Mouse (Mus musculus): ENCODE data around the gene Apeh. TPM values are rescaled to one million over a fixed set of nuclear protein-coding genes. Genes with fewer than 3 reads are reported as not detected.

Apeh gene
- polyA plus RNA-seq, 1 experiment from 2014 or later, result 57.8 TPM

DNA sequence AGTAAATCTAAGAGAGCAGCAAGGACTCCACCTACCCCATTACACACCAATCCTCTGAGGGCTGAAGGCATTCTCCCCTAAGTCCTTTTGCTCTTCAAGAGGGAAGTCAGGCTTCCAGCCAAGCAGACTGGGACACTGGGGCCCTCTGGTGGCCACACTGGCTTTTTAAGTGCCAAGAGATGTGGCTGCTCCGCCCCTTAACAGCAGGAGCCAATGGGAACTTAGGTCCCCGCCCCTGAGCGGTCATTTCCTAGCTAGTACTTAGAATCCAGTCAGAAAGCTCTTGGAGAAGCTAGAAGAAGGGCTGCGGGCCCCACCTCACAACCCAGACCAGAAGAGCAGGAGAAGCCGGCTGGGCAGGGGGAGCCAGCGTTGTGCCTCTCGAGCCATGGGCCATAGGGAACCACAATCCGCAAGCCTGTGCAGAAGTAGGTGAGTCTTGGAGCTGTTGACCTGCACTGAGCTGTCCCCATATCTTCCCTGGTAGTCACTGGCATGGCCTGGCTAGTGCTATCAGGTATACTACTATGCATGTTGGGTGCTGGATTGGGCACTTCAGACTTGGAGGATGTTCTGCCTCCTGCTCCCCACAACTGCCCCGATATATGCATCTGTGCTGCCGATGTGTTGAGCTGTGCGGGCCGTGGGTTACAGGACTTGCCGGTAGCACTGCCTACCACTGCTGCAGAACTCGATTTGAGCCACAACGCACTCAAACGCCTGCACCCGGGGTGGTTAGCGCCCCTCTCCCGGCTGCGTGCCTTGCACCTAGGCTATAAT, 41.3 kb downstream of the Apeh start, which contains the start of gene Amigo3:
TSS of gene Amigo3 (plus strand) at position 275 of the 780 bp plus-strand sequence.
- no peak within 1 kb of the TSS for H3K27ac ChIP-seq (ENCODE audit: low read depth, low read length)
- peak; percentile 53 for ATAC-seq (ENCODE audit: low FRiP score, low TSS enrichment)

DNA sequence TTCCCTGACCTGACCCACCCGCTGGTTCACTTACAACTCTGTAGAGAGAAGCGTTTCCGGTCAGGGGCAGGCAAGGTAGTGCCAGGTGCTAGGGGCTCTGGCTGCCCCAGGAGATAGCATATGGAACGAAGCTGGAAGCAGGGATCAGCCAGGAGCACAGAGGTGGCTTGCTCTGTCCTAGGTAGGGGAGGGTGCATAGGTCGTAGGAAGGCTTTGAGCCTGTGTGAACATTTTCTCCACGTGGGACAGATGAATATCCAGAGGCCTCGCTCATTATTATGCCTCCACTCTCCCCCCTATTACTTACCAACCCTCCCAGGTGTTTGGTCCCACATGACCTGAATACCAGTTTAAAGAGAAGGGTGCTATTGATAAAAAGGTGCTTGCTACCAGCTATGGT, 42.0 kb downstream of the Apeh start:
- H3K9me3 ChIP-seq (ENCODE audit: control insufficient read depth, low read length), result no peaks in the 10 kb centered on the region
- H3K36me3 ChIP-seq (ENCODE audit: control insufficient read depth, insufficient read depth, low read length), result peaks cover 50% of the 10 kb centered on the region
- peaks cover 22% of the 10 kb centered on the region for H3K4me1 ChIP-seq (ENCODE audit: control insufficient read depth, insufficient read depth, low read length)
- H3K9ac ChIP-seq (ENCODE audit: low read depth, low read length), result no peak overlapping the region
- no peak for ATAC-seq (ENCODE audit: low FRiP score, low TSS enrichment)
- H3K27ac ChIP-seq (ENCODE audit: low read depth, low read length), result no peak overlapping the region
- no peak overlapping the region for H3K4me2 ChIP-seq (replicated peaks; ENCODE audit: low read depth, low read length)
- H3K4me3 ChIP-seq (ENCODE audit: low read length), result no peak overlapping the region
- WGBS, result 77% methylated on average over 7 of the region's 7 CpGs
- H3K27me3 ChIP-seq (ENCODE audit: control insufficient read depth, insufficient read depth, low read length), result no peaks in the 10 kb centered on the region

More for the DNA sequence above, 41.3 kb downstream of the Apeh start, which contains the start of gene Amigo3:
- 57% methylated on average over 20 of the region's 20 CpGs for WGBS
- Histone ChIP-seq H3K4me1 (ENCODE audit: control insufficient read depth, insufficient read depth, low read length) (peaks cover 17% of the 10 kb centered on the region), H3K4me2 (replicated peaks; ENCODE audit: low read depth, low read length) (peak within 1 kb of the TSS; percentile 37), H3K9ac (ENCODE audit: low read depth, low read length) (peak within 1 kb of the TSS; percentile 37; the same call in 1 of the 2 replicates), H3K36me3 (ENCODE audit: control insufficient read depth, insufficient read depth, low read length) (peaks cover 49% of the 10 kb centered on the region), H3K27me3 (ENCODE audit: control insufficient read depth, insufficient read depth, low read length) (no peaks in the 10 kb centered on the region), H3K9me3 (ENCODE audit: control insufficient read depth, low read length) (no peaks in the 10 kb centered on the region), H3K4me3 (ENCODE audit: low read length) (0 out of 2 replicates have a peak within 1 kb of the TSS, but pooled peaks have one; percentile 6)

DNA sequence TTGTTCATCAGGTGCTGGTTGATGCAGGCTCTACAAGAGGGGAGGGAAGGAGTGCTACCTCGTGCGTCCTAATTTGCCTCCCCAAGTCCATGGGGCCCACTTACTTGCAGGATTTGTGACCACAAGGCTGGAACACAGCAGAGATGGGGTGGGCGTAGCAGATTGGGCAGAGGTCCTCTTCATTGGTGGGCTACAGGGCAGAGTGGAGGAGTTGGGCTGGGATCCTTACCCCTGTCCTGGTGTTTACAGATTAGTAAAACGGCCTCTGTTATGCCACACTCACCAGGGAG, 42.5 kb downstream of the Apeh start:
- no peak for ATAC-seq (ENCODE audit: low FRiP score, low TSS enrichment)
- Histone ChIP-seq H3K4me3 (ENCODE audit: low read length) (no peak overlapping the region), H3K36me3 (ENCODE audit: control insufficient read depth, insufficient read depth, low read length) (peaks cover 48% of the 10 kb centered on the region), H3K4me2 (replicated peaks; ENCODE audit: low read depth, low read length) (no peak overlapping the region), H3K27ac (ENCODE audit: low read depth, low read length) (no peak overlapping the region), H3K9me3 (ENCODE audit: control insufficient read depth, low read length) (no peaks in the 10 kb centered on the region), H3K4me1 (ENCODE audit: control insufficient read depth, insufficient read depth, low read length) (peaks cover 22% of the 10 kb centered on the region), H3K9ac (ENCODE audit: low read depth, low read length) (no peak overlapping the region), H3K27me3 (ENCODE audit: control insufficient read depth, insufficient read depth, low read length) (no peaks in the 10 kb centered on the region)
- whole genome bisulfite sequencing, result 79% methylated on average over 4 of the region's 4 CpGs

DNA sequence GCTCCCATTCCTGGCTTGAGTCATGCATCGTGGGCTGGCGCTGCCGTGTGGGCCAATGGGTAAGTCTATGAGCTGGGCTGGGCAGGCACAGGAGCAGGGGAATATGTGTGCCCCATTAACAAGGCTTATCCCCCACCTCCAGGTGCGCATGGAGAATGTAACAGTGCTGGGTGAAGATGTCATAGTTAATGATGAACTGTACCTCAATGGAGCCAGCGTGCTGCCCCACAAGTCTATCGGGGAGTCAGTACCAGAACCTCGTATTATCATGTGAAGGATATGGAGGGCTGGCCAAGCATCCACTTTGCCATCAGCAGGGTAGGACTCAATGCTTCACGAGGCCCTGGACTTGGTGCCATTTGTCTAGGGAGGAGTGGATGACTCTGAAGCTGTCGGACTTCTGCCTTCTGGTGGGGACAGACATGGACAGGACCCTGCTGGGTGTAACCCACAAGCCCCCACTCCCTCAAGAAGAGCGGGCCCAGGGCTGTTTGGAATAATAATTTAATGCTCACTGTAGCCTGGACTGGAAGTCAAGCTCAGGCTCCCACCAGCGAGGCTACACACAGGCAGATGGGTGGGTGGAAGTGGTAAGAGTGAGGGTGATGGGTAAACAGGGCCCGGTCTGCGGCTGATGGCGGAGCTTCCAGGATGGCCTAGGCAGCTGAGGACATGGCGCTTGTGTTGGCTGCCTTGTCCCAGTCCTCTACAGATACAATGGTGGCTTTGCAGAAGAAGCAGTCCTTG, 43.0 kb downstream of the Apeh start:
- 93% methylated on average over 15 of the region's 15 CpGs for WGBS
- H3K36me3 ChIP-seq (ENCODE audit: control insufficient read depth, insufficient read depth, low read length), result peaks cover 51% of the 10 kb centered on the region
- peaks cover 22% of the 10 kb centered on the region for H3K4me1 ChIP-seq (ENCODE audit: control insufficient read depth, insufficient read depth, low read length)
- no peak overlapping the region for H3K4me2 ChIP-seq (replicated peaks; ENCODE audit: low read depth, low read length)
- ATAC-seq (ENCODE audit: low FRiP score, low TSS enrichment), result no peak
- H3K9ac ChIP-seq (ENCODE audit: low read depth, low read length), result no peak overlapping the region
- H3K27me3 ChIP-seq (ENCODE audit: control insufficient read depth, insufficient read depth, low read length), result no peaks in the 10 kb centered on the region
- no peak overlapping the region for H3K27ac ChIP-seq (ENCODE audit: low read depth, low read length)
- H3K9me3 ChIP-seq (ENCODE audit: control insufficient read depth, low read length), result no peaks in the 10 kb centered on the region
- no peak overlapping the region for H3K4me3 ChIP-seq (ENCODE audit: low read length)

DNA sequence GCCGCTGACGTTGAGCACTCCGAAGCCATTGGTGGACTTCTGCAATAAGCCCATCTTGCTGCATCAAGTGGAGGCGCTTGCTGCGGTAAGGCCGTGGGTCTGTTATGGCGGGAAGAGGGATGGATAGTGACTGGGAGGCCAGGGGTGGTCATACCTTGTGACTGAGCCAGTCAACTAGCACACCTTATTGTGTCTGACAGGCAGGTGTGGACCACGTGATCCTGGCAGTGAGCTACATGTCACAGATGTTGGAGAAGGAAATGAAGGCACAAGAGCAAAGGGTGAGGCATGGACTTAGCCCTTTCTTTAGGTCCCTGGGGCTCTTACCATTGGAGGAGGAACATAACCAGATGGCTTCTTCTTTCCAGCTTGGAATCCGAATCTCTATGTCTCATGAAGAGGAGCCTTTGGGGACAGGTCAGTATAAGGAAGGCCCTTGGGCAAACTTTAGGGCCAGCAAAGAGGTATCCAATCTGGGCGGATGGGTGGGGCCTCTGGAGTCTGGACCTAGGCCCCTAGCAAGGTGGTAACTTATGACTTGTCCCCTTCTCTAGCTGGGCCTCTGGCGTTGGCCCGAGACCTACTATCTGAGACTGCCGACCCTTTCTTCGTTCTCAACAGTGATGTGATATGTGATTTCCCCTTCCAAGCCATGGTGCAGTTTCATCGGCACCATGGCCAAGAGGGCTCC, 44.7 kb downstream of the Apeh start:
- Histone ChIP-seq H3K4me1 (ENCODE audit: control insufficient read depth, insufficient read depth, low read length) (peaks cover 22% of the 10 kb centered on the region), H3K27ac (ENCODE audit: low read depth, low read length) (peak overlapping the region; percentile 71), H3K27me3 (ENCODE audit: control insufficient read depth, insufficient read depth, low read length) (no peaks in the 10 kb centered on the region), H3K36me3 (ENCODE audit: control insufficient read depth, insufficient read depth, low read length) (peaks cover 53% of the 10 kb centered on the region), H3K4me3 (ENCODE audit: low read length) (peak overlapping the region; percentile 84), H3K9me3 (ENCODE audit: control insufficient read depth, low read length) (no peaks in the 10 kb centered on the region), H3K9ac (ENCODE audit: low read depth, low read length) (peak overlapping the region; percentile 70), H3K4me2 (replicated peaks; ENCODE audit: low read depth, low read length) (peak overlapping the region; percentile 87)
- no peak for ATAC-seq (ENCODE audit: low FRiP score, low TSS enrichment)
- WGBS, result 43% methylated on average over 15 of the region's 15 CpGs

DNA sequence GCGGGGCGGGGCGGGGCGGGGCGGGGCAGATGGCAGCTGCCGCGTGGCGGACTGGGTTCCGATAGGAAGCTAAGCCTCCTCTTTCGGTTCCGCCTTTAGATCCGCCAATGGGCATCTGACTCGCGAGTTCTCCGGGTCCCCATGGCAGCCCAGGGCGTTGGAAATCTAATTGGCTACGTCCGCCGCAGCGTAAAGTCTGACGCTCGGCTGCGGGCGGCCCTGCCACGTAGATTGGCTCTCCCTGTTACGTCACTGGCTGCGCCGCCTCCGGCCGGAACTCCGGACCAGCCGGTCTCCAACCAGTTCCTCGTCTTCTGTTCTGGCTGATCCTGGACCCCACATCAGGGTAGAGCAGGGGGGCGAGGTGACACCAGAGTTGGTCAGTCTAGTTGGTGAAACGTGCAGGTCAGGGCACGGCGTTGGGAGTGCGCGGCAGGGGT, 45.4 kb downstream of the Apeh start, which contains the start of gene Gmppb:
TSS of gene Gmppb (plus strand) at position 227 of the 440 bp plus-strand sequence.
- Histone ChIP-seq H3K9me3 (ENCODE audit: control insufficient read depth, low read length) (no peaks in the 10 kb centered on the region), H3K4me1 (ENCODE audit: control insufficient read depth, insufficient read depth, low read length) (peaks cover 22% of the 10 kb centered on the region), H3K27ac (ENCODE audit: low read depth, low read length) (peak within 1 kb of the TSS; percentile 71), H3K4me3 (ENCODE audit: low read length) (peak within 1 kb of the TSS; percentile 84), H3K9ac (ENCODE audit: low read depth, low read length) (peak within 1 kb of the TSS; percentile 70), H3K27me3 (ENCODE audit: control insufficient read depth, insufficient read depth, low read length) (no peaks in the 10 kb centered on the region), H3K36me3 (ENCODE audit: control insufficient read depth, insufficient read depth, low read length) (peaks cover 51% of the 10 kb centered on the region), H3K4me2 (replicated peaks; ENCODE audit: low read depth, low read length) (peak within 1 kb of the TSS; percentile 87)
- ATAC-seq (ENCODE audit: low FRiP score, low TSS enrichment), result peak; percentile 93
- under 1% methylated on average over 36 of the region's 39 CpGs for WGBS

DNA sequence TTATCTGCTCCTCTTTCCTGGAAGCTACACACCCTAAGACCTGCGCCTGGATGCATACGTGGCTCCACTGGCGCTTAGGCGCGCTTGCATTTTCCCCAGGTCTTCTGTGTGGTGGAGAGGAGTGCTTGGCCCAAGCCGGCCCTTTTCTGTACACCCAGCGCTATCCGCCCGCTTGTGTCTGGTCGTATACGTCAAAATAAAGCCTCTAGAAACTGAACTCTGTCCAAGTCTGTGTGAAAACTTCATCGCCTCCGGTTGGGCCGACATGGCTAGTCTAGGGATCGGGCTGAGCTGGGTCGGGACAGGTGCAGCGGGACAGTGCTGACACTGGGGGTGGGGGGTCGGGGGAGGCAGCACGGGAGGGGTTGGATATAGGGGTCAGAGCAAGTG, 45.8 kb downstream of the Apeh start:
- under 1% methylated on average over 19 of the region's 19 CpGs for WGBS
- H3K9me3 ChIP-seq (ENCODE audit: control insufficient read depth, low read length), result no peaks in the 10 kb centered on the region
- peak overlapping the region; percentile 70 for H3K9ac ChIP-seq (ENCODE audit: low read depth, low read length)
- peak; percentile 60 for ATAC-seq (ENCODE audit: low FRiP score, low TSS enrichment)
- H3K27ac ChIP-seq (ENCODE audit: low read depth, low read length), result peak overlapping the region; percentile 63; the same call in 1 of the 2 replicates
- H3K4me2 ChIP-seq (replicated peaks; ENCODE audit: low read depth, low read length), result peak overlapping the region; percentile 87
- peaks cover 22% of the 10 kb centered on the region for H3K4me1 ChIP-seq (ENCODE audit: control insufficient read depth, insufficient read depth, low read length)
- peak overlapping the region; percentile 84 for H3K4me3 ChIP-seq (ENCODE audit: low read length)
- H3K27me3 ChIP-seq (ENCODE audit: control insufficient read depth, insufficient read depth, low read length), result no peaks in the 10 kb centered on the region
- H3K36me3 ChIP-seq (ENCODE audit: control insufficient read depth, insufficient read depth, low read length), result peaks cover 46% of the 10 kb centered on the region

DNA sequence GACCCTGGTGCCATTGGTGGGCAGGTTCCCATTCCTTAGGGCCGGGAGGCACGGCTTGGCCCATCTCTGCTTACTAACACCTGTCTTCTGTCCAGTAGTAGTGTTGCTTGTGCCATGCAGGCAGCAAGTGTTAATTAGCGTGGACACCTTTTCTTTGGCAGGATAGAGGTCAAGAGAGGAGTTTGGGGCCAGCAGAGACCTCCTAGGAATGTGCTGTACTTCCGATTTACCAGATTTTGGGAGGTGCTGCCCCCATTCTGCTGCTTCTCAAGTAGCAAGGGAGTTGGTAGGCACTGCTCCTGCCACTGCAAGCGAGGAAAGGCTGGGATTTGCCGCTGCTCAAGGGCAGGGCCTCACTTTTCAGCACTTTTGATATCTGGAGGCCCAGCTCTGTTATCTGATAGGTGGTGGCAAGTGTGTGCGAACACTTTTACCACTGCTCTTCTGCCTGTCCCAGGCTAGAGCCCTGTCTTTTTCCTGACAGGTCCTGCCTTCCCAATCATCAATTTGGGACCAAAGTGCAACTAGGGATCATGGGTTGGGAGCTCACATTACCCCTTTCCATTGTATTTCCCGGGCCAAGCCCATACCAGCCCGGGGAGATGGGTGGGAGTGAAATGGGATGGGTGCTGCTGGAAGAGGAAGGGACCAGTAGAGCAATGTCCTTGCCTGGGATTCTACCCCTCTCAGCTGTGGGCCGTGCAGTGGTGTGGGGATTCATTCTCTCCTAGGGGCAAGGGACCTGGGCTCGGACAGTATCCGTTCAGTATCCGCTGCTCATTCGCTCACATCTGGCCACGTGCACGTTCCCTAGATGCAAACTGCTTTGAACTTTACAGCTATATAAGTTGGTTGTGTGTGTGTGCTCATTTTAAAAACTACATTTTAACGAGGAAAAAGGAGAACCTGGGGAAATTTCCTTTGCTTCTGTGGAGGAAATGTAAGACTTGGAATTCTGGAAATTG, 46.5 kb downstream of the Apeh start:
- H3K36me3 ChIP-seq (ENCODE audit: control insufficient read depth, insufficient read depth, low read length), result peaks cover 49% of the 10 kb centered on the region
- peak overlapping the region; percentile 63; the same call in 1 of the 2 replicates for H3K27ac ChIP-seq (ENCODE audit: low read depth, low read length)
- peak overlapping the region; percentile 84 for H3K4me3 ChIP-seq (ENCODE audit: low read length)
- H3K4me2 ChIP-seq (replicated peaks; ENCODE audit: low read depth, low read length), result peak overlapping the region; percentile 87
- H3K9ac ChIP-seq (ENCODE audit: low read depth, low read length), result peak overlapping the region; percentile 70
- H3K9me3 ChIP-seq (ENCODE audit: control insufficient read depth, low read length), result no peaks in the 10 kb centered on the region
- peaks cover 16% of the 10 kb centered on the region for H3K4me1 ChIP-seq (ENCODE audit: control insufficient read depth, insufficient read depth, low read length)
- ATAC-seq (ENCODE audit: low FRiP score, low TSS enrichment), result no peak
- no peaks in the 10 kb centered on the region for H3K27me3 ChIP-seq (ENCODE audit: control insufficient read depth, insufficient read depth, low read length)
- WGBS, result 41% methylated on average over 17 of the region's 17 CpGs

Data from kidney, embryonic 14.5 days (tissue).